Mouse (Mus musculus) gastrocnemius, postnatal 10 days (tissue): ENCODE data around the gene Samd8. TPM values are rescaled to one million over a fixed set of nuclear protein-coding genes. Genes with fewer than 3 reads are reported as not detected.

ENCODE experiments used
- DNase-seq: peaks from one replicate; pipeline ENCODE4 v3.0.0; 2021; ENCODE audit warnings: mixed read lengths
- total RNA-seq, 2 experiments: library from RNA; stranded (reverse); gene quantifications; 2 replicates each; pipeline ENCODE4 v1.2.3; 2021

Gene Samd8
- total RNA-seq, 2 experiments from 2014 or later = 23.9 to 25.1 TPM

DNA sequence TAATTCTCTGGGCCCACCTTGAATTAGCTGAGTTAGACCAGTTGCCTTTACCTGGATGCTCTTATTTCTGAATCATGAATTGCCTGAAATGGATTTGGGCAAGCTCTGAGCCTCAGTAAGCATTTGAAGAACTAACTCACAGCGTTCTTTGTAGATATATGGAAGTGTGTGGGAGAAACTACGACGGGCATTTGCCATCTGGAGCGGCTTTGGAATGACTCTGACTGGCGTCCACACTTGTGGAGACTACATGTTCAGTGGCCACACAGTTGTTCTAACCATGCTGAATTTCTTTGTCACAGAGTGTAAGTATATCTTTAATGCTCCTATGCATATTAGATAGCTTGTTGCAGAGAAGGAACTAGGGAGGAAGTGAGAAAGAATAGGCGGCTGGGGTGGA, 41.9 kb downstream of the Samd8 start:
- no peak for DNase-seq

GRCm38 (mm10) chr14:21800641-21801040, 50.3 kb downstream of the Samd8 start:
- DNase-seq = no peak

- no peak for DNase-seq
These were observed 51.3 kb downstream of the Samd8 start for GRCm38 (mm10) chr14:21801624-21802023.

- DNase-seq = no peak
These were observed 52.3 kb downstream of the Samd8 start for GRCm38 (mm10) chr14:21802543-21803206.

DNA sequence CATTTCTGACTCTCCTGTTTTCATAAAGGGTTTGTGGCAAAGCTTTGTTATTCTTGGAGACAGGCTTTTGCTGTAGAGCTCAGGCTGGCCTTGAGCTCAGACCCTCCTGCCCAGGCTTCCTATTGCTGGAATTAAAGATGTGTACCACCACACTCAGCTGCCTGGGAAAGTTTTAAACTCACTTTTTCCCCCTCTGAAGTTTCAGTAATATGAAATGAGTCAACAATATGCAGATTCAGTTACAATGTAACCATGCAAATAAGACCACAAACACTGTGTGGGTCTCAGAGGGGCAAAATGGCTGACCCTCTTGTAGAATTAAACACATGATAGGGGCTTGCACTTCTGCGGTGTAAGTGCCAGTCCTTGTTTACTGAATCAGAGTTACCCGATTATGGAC, 55.9 kb downstream of the Samd8 start:
- DNase-seq = no peak

GRCm38 (mm10) chr14:21806631-21807160, 56.4 kb downstream of the Samd8 start:
- DNase-seq = no peak

DNA sequence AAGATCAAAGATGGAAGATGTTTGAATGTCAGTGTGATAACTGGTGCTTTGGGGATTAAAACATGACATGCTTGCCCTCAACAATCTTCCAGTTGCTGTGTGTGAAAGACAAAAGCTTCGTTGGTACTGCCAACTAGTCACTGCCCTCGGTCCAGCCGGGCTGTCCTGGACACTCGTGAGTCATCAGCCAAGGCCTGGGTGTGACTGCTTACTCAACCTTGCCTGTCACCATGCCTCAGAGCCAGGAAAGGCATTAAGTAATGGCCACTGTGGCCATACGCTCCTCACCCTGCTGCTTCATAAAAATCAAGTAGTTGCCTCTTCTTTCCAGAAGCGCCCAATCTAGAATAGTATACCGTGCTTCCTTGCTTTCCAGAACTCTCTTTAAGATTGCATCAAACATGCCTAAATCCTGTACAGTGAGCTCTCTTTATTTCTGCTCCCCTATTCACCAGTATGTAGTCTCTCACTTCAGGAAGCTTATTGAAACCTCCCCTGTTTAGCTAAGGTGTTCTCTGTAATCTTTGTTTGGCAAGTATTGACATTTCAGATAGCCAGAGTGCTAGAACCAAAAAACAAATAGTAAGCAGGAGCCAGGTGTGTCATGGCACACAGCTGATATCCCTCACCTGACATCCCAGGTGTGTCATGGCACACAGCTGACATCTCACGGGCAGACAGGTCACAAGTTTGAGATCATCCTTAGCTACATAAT, 58.0 kb downstream of the Samd8 start:
- no peak for DNase-seq

DNA sequence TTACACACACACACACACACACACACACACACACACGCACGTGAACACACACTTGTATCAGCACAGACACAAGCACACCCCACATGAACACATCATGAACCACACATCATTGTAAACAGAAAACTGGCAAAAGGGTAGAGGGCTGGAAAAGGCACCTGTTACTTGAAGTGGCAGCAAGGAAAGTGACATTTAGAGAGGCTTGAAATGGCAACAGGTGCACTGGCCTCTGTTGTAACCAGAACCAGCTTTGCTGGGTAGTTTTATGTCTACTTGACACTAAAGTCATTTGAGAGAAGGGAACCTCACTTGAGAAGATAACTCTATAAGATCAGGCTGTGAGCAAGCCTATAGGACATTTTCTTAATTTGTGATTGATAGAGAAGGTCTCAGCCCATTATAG, 59.1 kb downstream of the Samd8 start:
- DNase-seq = no peak

GRCm38 (mm10) chr14:21811301-21811700, 61.0 kb downstream of the Samd8 start:
- DNase-seq = no peak

- no peak for DNase-seq
These were observed 61.5 kb downstream of the Samd8 start for GRCm38 (mm10) chr14:21811744-21812393.

- DNase-seq = peak; percentile 67
These were observed 62.3 kb downstream of the Samd8 start for GRCm38 (mm10) chr14:21812590-21813162.

GRCm38 (mm10) chr14:21813216-21813615, 62.9 kb downstream of the Samd8 start:
- no peak for DNase-seq

DNA sequence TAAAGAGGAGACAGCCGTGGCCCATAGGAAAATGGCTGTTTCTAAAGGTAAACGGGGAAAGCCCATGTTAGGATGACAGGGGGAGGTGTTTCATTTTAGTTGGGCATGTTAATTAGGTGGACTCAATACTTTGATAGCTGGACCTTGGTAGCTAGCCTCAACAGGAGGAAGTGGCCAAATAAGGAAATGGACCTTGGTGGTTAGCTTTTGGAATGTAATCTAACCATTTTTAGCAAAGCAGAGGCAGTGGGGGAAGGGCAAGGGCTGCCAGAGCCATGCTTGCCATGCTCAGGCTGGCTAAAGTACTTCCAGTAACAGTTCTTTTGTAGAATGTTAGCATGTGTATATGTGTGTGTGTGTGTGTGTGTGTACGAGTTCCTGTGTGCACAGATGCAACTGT, 63.5 kb downstream of the Samd8 start:
- no peak for DNase-seq

- no peak for DNase-seq
These were observed 64.3 kb downstream of the Samd8 start for GRCm38 (mm10) chr14:21814606-21815005.

DNA sequence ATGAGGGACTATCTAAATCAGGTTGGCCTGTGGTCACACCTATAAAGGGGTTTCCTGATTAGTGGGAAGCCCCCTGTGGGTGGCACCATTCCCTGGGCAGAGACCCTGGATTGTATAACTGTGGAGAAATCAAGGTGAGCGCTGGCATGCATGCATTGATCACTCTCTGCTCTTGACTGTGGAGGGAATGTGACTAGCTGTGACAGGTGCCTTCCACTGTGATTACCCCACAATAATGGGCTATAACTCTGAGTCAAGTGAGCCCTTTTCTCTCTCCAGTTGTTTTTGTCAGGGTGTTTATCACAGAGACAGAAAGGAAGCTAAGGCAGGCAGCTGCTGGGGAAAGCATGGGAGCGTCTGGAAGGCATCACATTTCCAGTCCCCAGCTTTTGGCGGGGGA, 65.9 kb downstream of the Samd8 start:
- DNase-seq = no peak

DNA sequence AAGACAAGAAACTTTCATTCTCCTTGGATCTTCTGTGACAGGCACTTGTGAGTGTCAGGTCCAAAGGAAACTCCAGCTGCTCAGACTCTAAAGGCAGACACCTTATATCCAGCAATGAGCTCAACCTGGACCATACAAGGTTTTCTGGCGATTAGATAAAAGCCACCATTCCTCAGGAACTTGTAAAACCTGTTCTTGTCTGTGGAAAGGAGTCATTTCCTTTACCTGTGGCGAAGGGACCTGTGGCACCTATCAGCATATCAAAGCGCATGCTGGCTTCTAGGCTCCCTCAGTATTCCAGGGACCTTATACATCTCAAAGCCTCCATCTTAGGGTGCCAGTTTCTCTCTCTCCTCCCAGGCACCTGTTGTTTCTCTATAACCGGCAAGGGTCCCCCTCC, 67.1 kb downstream of the Samd8 start:
- DNase-seq = no peak

GRCm38 (mm10) chr14:21820880-21821505, 70.7 kb downstream of the Samd8 start:
- DNase-seq = no peak

- no peak for DNase-seq
These were observed 72.0 kb downstream of the Samd8 start for GRCm38 (mm10) chr14:21822307-21822706.

GRCm38 (mm10) chr14:21822795-21823374, 72.6 kb downstream of the Samd8 start:
- DNase-seq = peak; percentile 77

DNA sequence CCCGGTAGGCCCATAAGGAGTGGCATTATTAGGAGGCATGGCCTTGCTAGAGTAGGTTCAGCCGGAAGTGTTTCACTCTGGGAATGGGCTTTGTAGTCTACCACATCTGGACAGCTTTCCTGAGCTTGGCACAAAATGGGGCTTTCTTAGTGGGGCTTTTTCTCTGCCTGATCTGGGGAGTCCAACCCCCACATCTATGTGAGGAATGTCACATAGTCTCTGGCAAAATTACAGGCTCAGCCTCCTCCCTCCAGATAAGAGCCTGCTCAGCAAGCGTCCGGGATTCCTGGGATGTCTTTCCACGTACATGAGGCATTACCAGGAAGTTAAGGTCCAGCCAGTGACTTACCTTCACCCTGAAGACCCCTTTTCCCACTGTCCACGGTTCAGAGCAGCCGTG, 73.6 kb downstream of the Samd8 start:
- DNase-seq = no peak

GRCm38 (mm10) chr14:21824938-21825337, 74.6 kb downstream of the Samd8 start, which contains the start of gene Vdac2:
Vdac2 (plus strand) TSS chr14:21825238.
- DNase-seq = no peak
